Mouse (Mus musculus) ES-Bruce4 (cell line): ENCODE measurements at regions not wholly inside any gene's neighbourhood (a gene's known extent, or its start where the extent isn't known, plus 50 kb on each side); places are given as distances from the start of the nearest gene placed in this dataset.

Experiments used
- H3K27ac ChIP-seq: 2 replicates; pipeline ENCODE4 v1.5.1; 2012; ENCODE audit warnings: low read length, inconsistent platforms; ENCODE audit not compliant: insufficient read depth
- H3K27me3 ChIP-seq: 2 replicates; pipeline ENCODE4 v1.6.1; 2012; ENCODE audit warnings: mild to moderate bottlenecking, low read length, inconsistent platforms; ENCODE audit not compliant: control insufficient read depth, poor library complexity, insufficient read depth, severe bottlenecking
- H3K36me3 ChIP-seq: 2 replicates; pipeline ENCODE4 v1.6.1; 2012; ENCODE audit warnings: inconsistent platforms, mild to moderate bottlenecking, low read length, moderate library complexity; ENCODE audit not compliant: control insufficient read depth, poor library complexity, insufficient read depth, severe bottlenecking
- H3K4me1 ChIP-seq: one replicate; pipeline ENCODE4 v1.8.1; 2011; ENCODE audit warnings: low read length; ENCODE audit not compliant: control insufficient read depth, insufficient read depth
- H3K4me3 ChIP-seq: 2 replicates; pipeline ENCODE4 v1.5.1; 2011; ENCODE audit warnings: low read depth, mild to moderate bottlenecking, low read length
- H3K9ac ChIP-seq: 2 replicates; pipeline ENCODE4 v1.6.1; 2012; ENCODE audit warnings: low read depth, mild to moderate bottlenecking, inconsistent platforms; ENCODE audit not compliant: poor library complexity, severe bottlenecking
- H3K9me3 ChIP-seq: replicated peaks from 2 replicates; pipeline ENCODE4 v1.6.1; 2012; ENCODE audit warnings: mild to moderate bottlenecking, low read length, inconsistent platforms; ENCODE audit not compliant: control insufficient read depth, poor library complexity, insufficient read depth, severe bottlenecking
- CTCF ChIP-seq: IDR thresholded peaks from one replicate; pipeline ENCODE4 v1.8.1; 2011; ENCODE audit warnings: low read depth, low read length
- EP300 ChIP-seq: IDR thresholded peaks from 2 replicates; pipeline ENCODE4 v1.6.1; 2011; ENCODE audit warnings: low read depth, low read length; ENCODE audit not compliant: insufficient read depth
- POLR2A ChIP-seq: IDR thresholded peaks from one replicate; pipeline ENCODE4 v1.8.1; 2011; ENCODE audit warnings: low read length; ENCODE audit not compliant: insufficient read depth

- H3K27ac ChIP-seq = no peak overlapping the region
- TF ChIP-seq POLR2A (no peak), CTCF (no peak), EP300 (no peak)
- H3K4me3 ChIP-seq = no peak overlapping the region
- no peaks in the 10 kb centered on the region for H3K9me3 ChIP-seq
- no peaks in the 10 kb centered on the region for H3K27me3 ChIP-seq
- H3K4me1 ChIP-seq = no peaks in the 10 kb centered on the region
- H3K9ac ChIP-seq = no peak overlapping the region
- no peaks in the 10 kb centered on the region for H3K36me3 ChIP-seq
Measured at GRCm38 (mm10) chr3:38233091-38233490, 251.6 kb downstream of the Ankrd50 start.

- Histone ChIP-seq H3K9ac (no peak overlapping the region), H3K36me3 (no peaks in the 10 kb centered on the region), H3K4me1 (no peaks in the 10 kb centered on the region), H3K4me3 (no peak overlapping the region), H3K27me3 (no peaks in the 10 kb centered on the region), H3K9me3 (no peaks in the 10 kb centered on the region), H3K27ac (no peak overlapping the region)
- no peak for TF ChIP-seq EP300
- no peak for TF ChIP-seq CTCF
- no peak for TF ChIP-seq POLR2A
Measured at GRCm38 (mm10) chr3:38232111-38233076, 252.2 kb downstream of the Ankrd50 start.

- TF ChIP-seq CTCF (no peak), EP300 (no peak), POLR2A (no peak)
- Histone ChIP-seq H3K4me1 (no peaks in the 10 kb centered on the region), H3K27me3 (no peaks in the 10 kb centered on the region), H3K9me3 (no peaks in the 10 kb centered on the region), H3K9ac (no peak overlapping the region), H3K27ac (no peak overlapping the region), H3K36me3 (no peaks in the 10 kb centered on the region), H3K4me3 (no peak overlapping the region)
Measured at GRCm38 (mm10) chr3:38231506-38231905, 253.1 kb downstream of the Ankrd50 start.

- H3K4me1 ChIP-seq = no peaks in the 10 kb centered on the region
- H3K9ac ChIP-seq = no peak overlapping the region
- no peaks in the 10 kb centered on the region for H3K36me3 ChIP-seq
- no peaks in the 10 kb centered on the region for H3K9me3 ChIP-seq
- no peak overlapping the region for H3K27ac ChIP-seq
- TF ChIP-seq POLR2A (no peak), EP300 (no peak), CTCF (no peak)
- no peak overlapping the region for H3K4me3 ChIP-seq
- H3K27me3 ChIP-seq = no peaks in the 10 kb centered on the region
Measured at GRCm38 (mm10) chr3:38230796-38231195, 253.8 kb downstream of the Ankrd50 start.

GRCm38 (mm10) chr3:38229686-38230085 is 255.0 kb downstream of the Ankrd50 start:
- H3K36me3 ChIP-seq = no peaks in the 10 kb centered on the region
- H3K4me1 ChIP-seq = no peaks in the 10 kb centered on the region
- no peaks in the 10 kb centered on the region for H3K27me3 ChIP-seq
- no peak overlapping the region for H3K4me3 ChIP-seq
- H3K27ac ChIP-seq = no peak overlapping the region
- H3K9me3 ChIP-seq = no peaks in the 10 kb centered on the region
- TF ChIP-seq EP300 (no peak), POLR2A (no peak), CTCF (no peak)
- H3K9ac ChIP-seq = no peak overlapping the region

- no peak overlapping the region for H3K4me3 ChIP-seq
- no peaks in the 10 kb centered on the region for H3K9me3 ChIP-seq
- no peak overlapping the region for H3K9ac ChIP-seq
- no peaks in the 10 kb centered on the region for H3K4me1 ChIP-seq
- no peaks in the 10 kb centered on the region for H3K27me3 ChIP-seq
- TF ChIP-seq EP300 (no peak), POLR2A (no peak), CTCF (no peak)
- H3K27ac ChIP-seq = no peak overlapping the region
- H3K36me3 ChIP-seq = no peaks in the 10 kb centered on the region
Measured at GRCm38 (mm10) chr3:38229051-38229450, 255.6 kb downstream of the Ankrd50 start.
